Mouse (Mus musculus): ENCODE measurements around the gene Tlr2. TPM values are rescaled to one million over a fixed set of nuclear protein-coding genes. Genes with fewer than 3 reads are reported as not detected.
A peak's percentile ranks its signal among the peaks of the same experiment; 100 is the strongest.

Tlr2 gene
- total RNA-seq, 4 experiments from 2014 or later = 0.12 to 0.70 (median 0.37) TPM

DNA sequence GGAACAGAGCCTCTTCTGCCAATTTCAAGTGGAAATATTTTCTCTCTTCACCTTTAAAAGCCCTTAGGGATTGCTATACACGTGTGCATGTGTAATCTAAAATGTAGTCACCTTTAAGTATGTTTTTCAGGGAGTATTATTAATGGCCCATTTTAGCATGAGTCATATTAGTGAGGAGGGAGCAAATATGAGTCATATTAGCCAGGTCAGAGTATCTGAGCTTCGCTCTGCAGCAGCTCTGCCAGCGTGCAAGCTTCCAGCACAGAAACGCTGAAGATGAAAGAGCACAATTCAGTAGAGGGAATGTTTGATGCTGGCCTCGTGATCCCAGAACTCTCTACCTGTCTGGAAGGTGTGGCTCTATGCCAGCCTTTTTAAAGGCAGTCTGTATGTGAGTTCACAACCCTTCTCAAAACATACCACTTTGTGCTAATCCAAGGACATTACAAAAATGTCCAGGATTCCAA is 13.4 kb downstream of the Tlr2 start:
- no peak for DNase-seq (ENCODE audit: low spot score in 2 of 2)

GRCm38 (mm10) chr3:83827684-83828083 is 13.9 kb downstream of the Tlr2 start:
- no peak for DNase-seq (ENCODE audit: low spot score in 2 of 2)

- no peak for DNase-seq (ENCODE audit: low spot score in 2 of 2)
Measured at GRCm38 (mm10) chr3:83823774-83824173, 17.8 kb downstream of the Tlr2 start.

DNA sequence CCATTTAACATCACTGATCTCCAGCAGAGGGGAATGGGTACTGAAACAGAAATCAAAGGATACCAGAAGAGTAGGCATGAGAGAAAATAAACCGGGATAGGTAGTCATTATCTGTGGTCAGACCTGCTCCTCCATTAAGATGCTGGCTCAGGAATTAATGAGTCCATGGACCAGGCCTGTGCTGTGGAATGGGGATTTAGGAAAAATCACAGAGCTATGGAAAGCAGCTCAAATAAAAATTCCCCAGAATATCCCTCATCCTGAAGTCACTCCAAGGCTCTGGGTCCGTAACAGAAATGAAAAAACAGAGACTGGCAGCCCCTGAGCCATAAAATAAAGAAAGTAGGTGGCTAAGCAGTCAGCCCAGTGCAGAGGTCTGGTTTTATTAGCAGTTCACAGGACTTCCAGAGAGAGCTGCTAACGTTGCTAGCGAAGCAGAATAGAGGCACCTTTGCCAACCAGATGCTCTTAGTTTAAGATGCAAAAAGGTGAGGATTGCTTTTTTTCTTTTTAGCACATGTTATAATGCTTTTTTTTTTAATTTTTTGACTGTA is 25.1 kb downstream of the Tlr2 start:
- no peak for DNase-seq (ENCODE audit: low spot score in 2 of 2)

DNA sequence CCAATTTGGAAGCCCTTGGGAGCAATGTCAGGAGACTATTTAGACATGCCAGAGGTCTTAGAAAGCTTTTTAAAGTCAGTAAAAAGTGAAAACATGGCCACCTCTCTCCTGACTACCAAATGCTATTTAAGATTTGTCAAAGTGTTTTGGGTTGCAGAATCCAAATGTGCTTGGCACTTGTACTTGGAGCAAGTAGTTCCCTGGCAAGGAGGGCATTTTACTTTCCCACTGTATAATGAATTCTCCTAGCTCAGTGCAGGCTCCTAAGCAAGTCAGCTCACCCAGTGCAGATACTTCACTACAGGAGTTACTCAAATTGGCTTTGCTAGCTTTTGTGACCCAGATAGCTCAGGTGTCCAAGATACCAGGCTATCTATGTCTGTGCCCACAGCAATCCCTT is 28.7 kb downstream of the Tlr2 start:
- no peak for DNase-seq (ENCODE audit: low spot score in 2 of 2)

- DNase-seq (ENCODE audit: low spot score in 2 of 2) = no peak
Measured at GRCm38 (mm10) chr3:83811987-83812386, 29.6 kb downstream of the Tlr2 start.

DNA sequence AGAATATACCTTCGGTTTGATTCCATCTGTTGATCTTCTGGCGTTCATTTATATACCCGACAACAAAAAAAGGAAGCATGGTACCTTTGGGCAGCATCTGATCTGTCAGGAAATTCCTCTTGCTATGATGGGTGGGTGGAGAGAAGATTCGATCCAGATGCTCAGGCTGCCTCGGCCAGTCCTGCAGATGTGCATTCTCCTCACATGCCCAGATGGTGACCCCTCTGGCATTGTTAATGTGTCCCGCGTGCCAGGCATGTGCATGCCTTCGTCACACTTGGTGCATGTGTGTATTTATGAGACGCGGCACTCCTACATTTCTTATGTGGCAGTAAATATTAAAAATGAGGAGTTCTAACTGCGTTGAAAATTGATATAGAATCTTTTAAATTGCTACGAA is 33.1 kb downstream of the Tlr2 start:
- DNase-seq (ENCODE audit: low spot score in 2 of 2) = no peak

GRCm38 (mm10) chr3:83801649-83802155 is 39.9 kb downstream of the Tlr2 start:
- no peak for DNase-seq (ENCODE audit: low spot score in 2 of 2)

GRCm38 (mm10) chr3:83799486-83799885 is 42.1 kb downstream of the Tlr2 start:
- DNase-seq (ENCODE audit: low spot score in 2 of 2) = no peak

GRCm38 (mm10) chr3:83797828-83798227 is 43.7 kb downstream of the Tlr2 start:
- DNase-seq (ENCODE audit: low spot score in 2 of 2) = peak in 1 of 2 experiments; percentile 9

GRCm38 (mm10) chr3:83797098-83797497 is 44.5 kb downstream of the Tlr2 start:
- DNase-seq (ENCODE audit: low spot score in 2 of 2) = no peak

GRCm38 (mm10) chr3:83791444-83791843 is 50.1 kb downstream of the Tlr2 start:
- no peak for DNase-seq (ENCODE audit: low spot score in 2 of 2)

GRCm38 (mm10) chr3:83789651-83790451 is 51.7 kb downstream of the Tlr2 start:
- DNase-seq (ENCODE audit: low spot score in 2 of 2) = no peak

GRCm38 (mm10) chr3:83787776-83788305 is 53.7 kb downstream of the Tlr2 start:
- DNase-seq (ENCODE audit: low spot score in 2 of 2) = no peak

- DNase-seq (ENCODE audit: low spot score in 2 of 2) = no peak
Measured at GRCm38 (mm10) chr3:83787086-83787485, 54.5 kb downstream of the Tlr2 start.

Other genes starting within 250 kb of the Tlr2 start
- gene Sfrp2, start 75.4 kb downstream of the Tlr2 start, total RNA-seq (2022) = 1 to 10 TPM in 3 of 4 experiments, under 1 TPM in 1; 0.27 to 2.2 (median 1.4) TPM
- 10 to 100 TPM in 3 of 4 experiments, 1 to 10 TPM in 1; 8.7 to 13.1 (median 11.6) TPM for gene Tmem131l, start 198.4 kb upstream of the Tlr2 start, total RNA-seq (2022)